Mouse (Mus musculus): ENCODE data around the gene Bend5.

The Bend5 gene

DNA sequence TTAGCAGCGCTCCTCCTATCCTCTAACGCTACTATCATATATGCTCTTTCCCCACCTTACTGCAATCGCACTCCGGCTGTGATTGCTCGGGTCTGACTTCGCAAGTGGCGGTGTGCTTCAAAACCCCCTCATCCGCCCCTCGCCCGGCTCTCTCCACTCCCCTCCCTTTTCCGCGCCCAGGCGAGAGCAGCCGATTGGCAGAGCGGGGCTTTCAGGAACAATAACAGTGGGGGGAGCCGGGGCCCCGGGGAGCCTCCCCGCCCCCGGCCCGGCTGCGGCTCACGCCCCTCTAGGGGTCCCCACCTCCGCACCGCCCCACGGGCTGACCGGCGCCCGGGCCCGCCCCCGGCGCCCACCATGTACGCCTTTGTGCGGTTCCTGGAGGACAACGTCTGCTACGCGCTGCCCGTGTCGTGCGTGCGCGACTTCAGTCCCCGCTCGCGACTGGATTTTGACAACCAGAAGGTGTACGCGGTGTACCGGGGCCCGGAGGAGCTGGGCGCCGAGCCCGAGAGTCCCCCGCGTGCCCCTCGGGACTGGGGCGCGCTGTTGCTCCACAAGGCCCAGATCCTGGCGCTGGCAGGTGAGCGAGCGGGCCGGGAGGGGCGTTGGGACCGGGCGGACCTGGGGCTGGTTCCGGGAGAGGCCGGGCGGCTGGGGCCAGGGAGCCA is at the start of gene Bend5:
Bend5 (plus strand) TSS at position 189 of the 671 bp plus-strand sequence.
- DNase-seq = peak; percentile 71 to 90

DNA sequence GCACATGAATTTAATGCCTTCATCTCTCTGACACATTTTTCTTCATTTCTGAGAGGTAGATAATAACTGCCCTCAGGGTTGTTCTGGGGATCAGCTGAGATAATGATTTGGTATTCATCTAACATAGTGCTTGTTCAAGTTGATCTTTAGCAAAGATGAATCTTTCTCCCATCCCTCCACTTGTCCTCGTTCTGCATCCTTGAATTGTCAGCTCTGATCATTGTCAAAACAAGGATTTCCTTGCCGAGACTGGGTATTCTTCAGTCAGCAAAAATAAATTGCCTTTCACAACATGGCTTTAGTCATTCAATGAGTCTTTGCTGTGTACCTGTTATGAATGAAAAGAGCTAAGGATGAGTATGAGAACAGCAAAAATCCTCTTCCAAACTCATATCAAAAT is 47.0 kb upstream of the Bend5 start:
- DNase-seq = no peak

DNA sequence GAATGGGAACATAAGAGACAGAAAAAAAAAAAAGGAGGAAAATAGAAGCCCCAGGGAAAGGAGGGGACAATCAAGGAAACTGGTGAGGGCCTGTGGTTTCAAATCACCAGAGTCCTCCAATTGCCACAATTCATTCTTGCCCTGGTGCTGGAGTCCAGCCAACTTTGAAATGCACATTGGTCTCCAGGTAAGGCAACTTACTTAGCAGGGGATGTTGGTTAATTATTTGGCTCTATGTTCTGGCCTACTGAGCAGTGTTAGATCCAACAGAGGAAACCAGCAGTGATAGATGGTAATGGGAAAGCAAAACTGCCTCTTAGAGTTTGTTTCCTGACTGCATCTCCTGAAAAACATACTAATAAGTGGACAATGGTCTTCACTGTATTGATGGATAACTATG is 37.6 kb upstream of the Bend5 start:
- DNase-seq = peak; percentile 78 to 83

DNA sequence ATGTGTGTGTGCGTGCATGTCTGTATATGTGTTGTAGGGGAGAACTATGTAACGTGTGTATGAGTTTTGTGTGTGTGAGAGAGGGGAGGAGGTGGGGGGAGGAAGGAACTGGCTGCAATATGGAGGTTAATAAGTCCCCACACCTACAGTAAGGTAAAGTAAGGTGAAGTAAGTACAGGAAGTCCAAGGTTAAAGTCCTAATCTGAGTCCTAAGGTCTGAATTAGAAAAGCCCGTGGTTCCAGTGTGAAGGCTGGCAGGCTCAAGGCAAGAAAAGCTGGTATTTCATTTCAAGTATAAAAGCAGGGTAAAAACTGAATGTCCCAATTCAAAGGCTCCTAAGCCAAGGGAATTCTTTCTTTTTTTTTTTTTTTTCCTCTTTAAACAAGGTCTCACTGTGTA is 36.7 kb upstream of the Bend5 start:
- peak; percentile 8 to 50 for DNase-seq

DNA sequence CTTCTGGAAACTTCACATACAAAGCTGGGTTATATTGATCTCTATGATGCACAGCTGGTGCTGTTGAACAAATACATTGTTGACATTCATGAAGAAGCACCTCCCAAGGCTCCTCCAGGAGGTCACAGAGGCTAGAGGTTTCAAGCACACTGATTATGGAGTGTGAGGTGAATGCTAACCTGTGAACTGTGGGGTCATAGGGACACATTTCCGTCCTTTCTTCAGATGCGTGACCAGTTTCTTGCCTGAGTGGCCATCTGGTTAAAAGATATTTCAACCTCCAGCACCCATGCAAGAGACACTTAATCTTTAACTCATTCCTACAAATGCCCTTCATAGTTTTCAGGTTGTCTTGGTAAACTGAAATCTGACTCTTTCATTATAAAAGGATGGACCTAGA is 31.7 kb upstream of the Bend5 start:
- peak; percentile 55 to 75 for DNase-seq

DNA sequence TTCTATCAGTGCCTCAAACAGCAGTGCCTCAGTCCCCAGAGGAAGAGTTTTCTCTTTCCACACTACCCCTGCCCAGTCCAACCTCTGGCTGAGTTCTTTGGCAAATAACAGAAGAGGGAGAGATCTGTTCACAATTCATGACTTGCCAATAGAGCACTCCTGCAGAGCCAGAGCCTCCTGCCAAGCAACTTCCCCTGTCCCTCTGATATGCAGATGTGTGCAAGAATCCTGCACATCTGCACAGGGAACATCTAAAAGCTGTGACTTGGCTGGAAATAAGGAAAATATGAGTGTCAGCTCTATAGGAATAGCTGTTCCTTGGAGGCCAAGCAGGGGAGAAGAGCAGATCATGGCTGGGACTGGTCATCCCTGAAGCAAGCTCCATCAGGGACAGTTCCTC is 24.1 kb upstream of the Bend5 start:
- DNase-seq = no peak

DNA sequence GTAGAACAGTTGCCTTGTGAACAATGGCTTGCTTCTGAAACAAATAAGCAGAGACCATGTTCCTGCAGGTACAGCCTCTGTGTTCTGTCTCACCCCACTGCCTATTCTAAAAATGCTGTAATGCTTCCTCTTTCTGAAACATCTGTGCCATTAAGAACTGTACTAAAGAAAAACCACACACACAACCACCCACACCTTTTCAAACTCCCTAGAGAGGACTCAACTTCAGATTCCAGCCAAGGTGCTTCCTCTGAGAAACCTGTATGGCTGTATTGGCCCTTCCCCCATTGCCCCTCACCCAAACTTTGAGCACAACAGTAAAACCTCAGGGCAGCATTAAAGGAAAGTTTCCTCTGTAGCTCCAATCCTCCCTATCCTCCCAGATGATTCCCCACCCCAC is 15.0 kb upstream of the Bend5 start:
- DNase-seq = no peak

DNA sequence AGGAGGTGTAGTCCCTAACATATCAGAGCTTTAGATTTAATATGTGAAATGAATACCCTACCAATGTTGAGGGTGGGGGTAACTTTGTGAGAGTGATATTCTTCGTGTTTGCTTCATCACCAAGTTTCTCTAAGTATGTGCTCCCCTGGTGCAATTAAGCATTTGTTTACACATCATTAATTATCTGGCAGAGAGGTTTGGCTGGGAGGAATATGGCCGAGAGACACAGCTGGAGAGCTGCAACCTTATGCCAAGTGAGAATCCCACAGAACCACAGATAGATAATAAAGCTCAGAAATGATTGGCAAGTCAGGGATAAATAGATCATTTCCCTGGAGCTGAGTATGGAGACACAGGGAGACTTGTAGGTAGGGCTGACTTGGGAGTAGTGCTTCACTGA is 14.1 kb upstream of the Bend5 start:
- DNase-seq = no peak

DNA sequence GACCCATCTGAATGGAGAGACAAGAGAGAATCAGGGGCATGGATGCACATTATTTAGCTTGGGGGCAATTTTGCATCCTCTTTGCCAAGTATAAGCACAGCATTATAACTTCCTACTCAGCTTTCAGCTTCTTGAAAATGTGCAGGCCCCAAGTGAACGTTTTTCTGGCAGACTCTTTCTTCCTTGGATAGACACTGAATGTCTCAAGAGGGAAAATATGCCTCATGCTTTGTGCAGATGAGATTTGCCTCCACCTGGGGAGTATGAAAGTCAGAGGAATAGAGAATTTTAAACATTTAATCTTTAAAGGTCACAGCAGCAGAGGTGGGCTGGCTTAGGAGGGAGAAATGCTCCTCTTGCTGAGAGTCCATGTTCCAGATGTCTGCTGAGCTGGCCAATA is 11.6 kb upstream of the Bend5 start:
- no peak for DNase-seq

DNA sequence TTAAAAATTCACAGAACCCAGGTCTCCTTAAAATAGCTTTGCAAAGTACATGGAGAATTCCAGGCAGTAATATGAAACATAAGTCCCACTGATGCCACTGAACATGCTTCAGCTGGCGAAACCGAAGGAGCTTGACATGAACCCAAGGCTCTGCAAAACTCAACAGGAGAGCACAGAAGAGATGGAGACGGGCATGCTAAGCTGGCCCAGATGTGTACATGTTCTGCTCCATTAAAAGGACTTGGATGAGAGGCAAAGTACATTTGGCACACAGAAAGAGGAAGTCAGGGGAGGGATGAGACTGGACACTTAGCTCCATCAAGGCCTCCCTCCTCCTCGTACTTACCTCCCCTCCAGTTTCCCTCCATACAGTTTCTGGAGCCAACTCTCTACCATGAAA is 4.1 kb upstream of the Bend5 start:
- DNase-seq = peak; percentile 27 to 51

DNA sequence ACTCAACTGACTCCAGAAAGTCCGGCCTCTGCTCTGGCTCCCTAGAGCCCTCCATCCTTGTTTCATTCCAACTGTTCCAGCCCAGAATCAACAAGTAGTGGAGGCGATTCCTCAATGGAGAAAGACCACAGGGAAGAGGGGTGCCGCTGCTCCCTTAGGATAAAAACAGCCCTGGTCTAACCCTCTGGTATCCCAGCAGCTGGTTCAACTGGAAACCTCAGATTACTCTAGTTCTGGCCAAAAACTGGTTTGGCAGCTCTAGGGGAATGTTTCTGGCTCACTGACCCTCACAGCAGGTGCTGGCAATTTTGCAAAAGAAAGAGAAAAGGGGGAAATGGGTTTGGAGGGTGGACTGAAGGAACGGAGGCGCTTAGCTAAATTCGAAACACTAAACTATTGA is 407 bp upstream of the Bend5 start:
- DNase-seq = peak; percentile 32 to 49

DNA sequence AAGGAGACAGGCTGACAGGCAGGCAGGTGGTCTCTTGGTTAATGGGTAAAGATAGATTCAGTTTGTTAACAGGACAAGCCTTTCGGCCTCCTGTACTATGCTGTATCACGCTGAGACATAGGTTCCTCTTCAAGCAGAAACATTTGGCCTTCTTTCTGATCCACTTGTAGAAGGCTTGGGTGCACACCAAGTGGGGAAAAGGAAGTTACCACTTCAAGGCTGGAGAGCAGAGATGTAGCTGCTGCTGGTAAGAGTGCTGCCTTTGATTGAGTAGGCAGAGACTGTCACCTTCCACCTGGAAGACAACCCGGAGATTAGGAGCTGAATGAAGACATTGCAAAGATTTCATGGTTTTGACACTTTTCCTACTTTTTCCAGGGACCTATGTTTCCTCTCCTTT is 1.3 kb downstream of the Bend5 start:
- no peak for DNase-seq

DNA sequence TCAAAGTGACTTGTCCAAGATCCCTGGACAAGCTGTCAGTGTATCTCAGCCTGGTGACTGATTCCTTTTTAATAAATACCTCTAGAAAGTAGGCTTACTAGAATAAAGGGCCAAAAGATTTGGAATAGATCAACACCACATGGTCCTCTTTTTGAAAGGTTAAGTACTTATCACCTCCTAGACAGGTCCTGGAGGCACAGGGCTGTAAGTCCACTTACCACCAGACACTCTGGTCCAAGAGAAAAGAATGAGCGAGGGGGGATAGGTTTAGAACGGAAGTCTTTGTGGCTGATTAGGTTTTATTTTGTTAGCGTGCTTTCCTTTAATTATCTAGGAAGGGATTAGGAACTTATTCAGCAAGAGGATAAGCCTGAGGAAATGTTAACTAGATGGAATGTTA is 1.7 kb downstream of the Bend5 start:
- no peak for DNase-seq

DNA sequence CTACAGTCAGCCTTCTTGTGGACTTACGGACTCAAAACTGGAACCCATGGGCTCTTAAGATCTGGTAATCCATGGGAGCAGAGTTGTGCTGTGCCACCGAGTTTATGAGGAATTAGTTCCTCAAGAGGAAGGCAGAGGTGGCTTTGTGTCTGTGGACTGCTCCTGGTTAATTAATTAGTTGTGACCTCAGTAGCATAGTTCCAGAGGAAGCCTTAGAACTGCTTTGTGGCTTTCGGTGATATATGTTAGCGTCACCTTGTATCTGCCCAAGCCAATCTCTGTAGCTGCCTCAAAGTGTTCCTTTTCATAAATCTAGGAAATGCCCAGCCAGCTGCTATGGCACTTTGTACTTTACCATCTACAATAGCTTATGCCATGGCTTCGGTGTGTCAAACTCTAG is 2.9 kb downstream of the Bend5 start:
- DNase-seq = no peak

DNA sequence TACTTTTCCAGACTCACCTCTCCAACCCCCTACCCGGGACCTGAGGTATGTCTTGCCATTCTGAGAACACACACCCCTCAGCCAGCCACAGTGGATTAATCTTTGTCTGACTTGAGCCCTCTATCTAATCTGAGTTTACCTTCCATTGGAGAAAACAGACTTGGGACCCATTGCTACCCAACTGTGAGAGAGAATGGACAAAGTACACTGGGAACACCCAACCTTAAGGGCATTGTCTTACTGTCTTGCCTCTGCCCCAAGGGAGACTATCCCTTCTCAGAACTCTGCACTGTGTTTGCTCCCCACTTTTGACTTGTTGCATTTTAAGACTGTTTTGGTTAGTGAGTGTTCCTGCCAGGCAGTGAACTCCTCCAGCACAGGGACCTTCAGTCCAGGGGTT is 4.7 kb downstream of the Bend5 start:
- DNase-seq = no peak

DNA sequence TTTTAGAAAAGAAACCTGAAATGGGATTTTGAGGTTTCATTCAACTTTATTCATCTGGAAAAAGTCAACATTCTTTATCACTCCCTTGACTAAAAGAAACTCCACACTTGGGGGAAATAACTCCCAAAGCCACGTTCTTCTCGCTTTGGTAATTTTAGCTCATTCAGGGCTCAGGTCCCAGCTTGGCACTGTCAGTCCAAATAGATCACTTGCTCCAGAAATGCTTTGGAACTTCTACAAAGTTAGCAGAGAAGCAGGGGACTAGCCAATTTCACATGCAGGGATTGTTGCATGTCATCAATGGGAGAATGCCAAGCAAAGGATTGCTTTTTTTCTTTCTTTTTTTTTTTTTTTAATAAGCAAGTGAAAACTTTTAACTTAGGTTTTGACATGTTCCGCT is 5.2 kb downstream of the Bend5 start:
- no peak for DNase-seq

DNA sequence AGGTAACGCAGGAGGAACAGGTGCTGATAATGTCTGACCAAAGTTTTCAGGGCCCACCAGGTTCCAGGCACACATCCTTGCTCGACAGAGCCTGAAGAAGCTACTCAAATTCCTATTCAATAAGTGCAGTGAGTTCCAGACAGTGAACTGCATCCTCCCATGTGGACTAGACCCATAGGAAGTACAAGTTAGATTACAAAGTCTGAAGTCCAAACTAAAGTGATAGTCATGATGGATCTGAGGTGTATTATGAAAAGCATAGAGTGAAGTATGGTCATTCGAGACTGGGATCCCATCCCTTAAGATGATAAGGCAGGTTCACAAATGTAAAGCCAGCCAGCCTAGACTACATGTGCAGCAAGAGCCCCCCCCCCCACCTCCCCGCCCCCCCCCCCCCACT is 6.1 kb downstream of the Bend5 start:
- DNase-seq = no peak

DNA sequence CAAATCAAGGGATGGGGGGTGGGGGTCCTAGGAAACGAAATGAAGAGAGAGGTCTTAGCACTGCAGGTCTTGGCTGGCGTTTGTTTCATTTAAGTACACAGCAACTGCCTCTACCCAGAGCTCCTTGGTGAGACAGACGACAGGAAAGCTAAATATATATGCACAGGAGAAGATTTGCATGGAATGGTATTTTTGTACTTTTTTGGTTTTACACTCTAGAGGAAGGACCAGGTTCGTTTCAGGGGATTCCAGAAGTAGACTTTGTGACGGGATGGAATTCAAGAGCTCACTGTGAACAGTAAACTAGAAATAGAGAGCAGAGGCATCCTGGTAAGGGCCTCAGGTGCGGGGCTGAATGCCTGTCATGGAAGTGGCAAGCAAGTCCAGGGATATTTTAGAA is 7.0 kb downstream of the Bend5 start:
- DNase-seq = no peak

DNA sequence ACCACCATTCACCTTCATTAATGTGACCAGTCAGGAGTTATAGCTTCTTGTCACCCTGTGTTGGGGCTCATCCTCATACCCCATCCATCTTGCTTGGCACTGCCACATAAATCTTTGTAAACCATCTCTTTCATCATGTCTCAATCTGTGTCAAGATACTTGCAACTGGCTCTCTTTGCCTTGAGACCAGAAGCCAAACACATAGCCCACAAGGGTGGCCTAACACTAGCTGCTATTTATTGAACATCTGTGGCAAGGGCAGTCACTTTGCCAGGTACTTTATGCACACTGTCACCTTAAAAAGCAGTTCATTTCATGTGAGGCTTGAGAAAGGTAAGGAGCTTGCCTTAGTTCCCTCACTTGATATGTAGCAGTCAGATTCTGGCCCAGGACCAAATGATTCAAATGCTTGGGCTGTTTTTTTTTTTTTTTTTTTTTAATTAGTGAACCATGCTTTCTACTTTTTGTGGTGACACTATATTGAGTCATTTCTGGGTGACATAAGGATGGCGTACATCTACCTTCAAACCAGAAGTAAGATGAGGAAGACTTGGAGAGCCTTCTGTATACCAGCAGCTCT is 9.7 kb downstream of the Bend5 start:
- no peak for DNase-seq

DNA sequence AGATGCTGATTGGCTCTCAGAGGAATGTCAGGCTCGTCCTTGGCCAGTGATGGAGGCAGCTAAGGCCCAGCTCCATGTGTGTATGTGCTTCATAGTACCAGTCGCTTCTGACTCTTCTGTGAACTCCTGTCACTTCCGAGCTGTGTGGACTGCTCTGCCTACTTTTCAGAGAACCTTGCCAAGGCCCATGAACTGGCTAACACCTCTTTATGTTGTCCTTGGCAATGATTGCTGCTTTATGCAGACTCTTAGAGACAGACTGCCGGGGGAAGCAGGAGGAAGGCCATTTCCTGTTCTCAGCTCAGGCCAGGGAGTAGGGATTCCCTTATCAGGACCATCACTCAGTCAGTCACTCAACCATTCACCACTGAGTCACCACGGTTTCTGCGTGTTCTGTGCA is 10.4 kb downstream of the Bend5 start:
- no peak for DNase-seq

DNA sequence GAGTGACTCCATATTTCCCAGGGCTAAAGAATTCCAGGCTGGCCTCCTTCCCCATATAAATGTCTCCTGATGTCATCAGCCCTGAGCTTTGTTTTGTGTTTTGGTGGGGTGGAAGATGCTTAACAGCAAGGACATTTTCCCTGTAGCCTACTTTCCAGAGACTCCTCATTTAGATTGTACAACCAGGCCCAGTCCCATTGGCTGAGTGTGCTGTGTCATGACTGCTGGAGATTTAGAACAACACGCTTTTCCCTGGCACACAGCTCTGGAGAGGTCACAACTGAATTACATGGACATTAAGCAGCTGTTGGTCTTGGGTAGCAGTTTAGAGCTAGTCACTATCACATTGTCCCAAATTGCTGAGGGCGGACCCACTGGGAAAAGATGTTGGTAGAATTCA is 16.4 kb downstream of the Bend5 start:
- no peak for DNase-seq

DNA sequence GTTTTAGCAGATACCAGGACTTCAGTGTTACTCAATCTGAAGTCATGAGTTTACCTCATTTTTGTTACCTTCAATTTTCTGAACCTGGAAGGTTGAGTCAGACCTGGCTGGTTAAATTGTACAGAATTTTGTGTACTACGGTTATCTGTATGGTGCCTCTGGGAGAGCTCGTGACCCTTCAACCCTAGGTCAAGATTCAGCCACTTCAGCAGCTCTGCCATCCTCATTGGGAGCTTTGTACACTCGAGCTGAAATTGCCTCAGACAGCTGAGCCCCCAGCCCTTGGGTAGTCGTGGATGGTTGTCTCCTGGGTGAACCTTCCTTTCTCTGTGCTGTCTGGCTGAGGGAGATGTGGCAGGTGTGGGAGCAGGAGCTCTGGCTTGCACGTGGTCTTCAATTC is 17.2 kb downstream of the Bend5 start:
- no peak for DNase-seq

DNA sequence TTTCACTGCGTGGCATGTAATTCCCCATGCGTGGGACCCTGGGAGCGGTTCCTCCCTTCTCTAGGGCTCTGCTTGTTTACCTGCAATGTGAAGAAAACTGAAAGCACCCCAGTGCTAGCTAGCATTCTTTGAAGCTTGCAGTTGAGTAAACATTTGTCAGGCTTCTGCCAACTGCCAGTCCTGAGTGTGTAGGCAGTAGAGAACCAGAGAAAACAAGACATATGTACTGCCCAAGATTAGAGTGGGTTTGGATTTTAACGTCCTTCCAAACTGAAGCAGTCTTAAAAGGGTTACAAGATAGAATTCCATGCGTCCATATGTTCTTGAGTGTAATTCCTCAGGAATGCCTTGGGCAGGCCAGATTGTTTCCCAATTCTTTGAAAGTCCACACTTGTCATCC is 17.6 kb downstream of the Bend5 start:
- DNase-seq = no peak

DNA sequence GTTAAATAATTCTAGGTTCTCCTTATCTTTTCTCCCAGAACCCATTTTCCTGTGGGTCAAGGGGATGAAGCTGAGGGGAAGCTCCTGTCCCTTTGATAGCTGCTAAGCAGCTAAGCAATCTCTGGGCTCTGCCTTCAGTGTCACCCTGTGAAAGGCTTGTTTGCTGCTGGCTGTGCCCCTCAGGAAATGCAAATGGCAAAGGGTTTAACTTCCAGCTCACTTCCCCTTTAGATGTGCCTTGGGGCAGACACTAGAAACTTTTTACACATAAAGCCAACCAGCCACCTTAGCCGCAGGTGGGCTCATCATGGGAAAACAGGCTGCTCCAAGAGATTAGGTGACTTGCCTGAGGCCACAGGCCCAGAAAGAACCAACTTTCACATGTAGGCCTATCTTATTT is 26.9 kb downstream of the Bend5 start:
- no peak for DNase-seq
